Mouse (Mus musculus) kidney, postnatal 36 days (tissue): ENCODE data around the gene Mgat5.

Experiments
- DNase-seq, 2 experiments: peaks; one replicate each; pipeline ENCODE4 v3.0.0; 2021 to 2022; ENCODE audit warnings: mixed read lengths in 2 of 2

Mgat5 gene

DNA sequence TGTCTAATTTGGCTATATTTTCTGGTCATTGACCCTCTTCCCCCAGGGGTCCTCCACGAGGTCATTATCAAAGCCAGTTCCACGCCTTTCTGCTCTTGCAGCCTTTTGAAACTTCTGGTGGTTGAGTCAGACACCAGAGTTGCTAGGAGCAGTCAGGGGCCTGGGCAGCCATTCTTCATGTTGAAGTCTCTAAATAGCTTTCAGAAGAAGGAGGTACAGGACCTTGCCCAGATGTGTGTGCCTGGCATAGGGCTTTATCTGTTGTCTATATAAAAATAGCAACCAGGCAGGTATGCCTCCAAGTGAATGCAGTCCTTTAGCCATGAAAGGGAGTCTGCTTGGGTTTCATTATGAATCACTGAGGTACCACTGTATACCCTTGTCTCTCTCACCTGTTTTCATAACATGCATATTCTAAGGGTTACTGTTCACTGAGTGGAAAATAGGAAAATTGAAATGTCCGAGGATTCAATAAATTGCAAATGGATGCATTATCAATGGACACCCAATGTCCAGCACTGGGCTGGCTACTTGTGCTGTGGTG lies 141.9 kb downstream of the Mgat5 start:
- no peak for DNase-seq

DNA sequence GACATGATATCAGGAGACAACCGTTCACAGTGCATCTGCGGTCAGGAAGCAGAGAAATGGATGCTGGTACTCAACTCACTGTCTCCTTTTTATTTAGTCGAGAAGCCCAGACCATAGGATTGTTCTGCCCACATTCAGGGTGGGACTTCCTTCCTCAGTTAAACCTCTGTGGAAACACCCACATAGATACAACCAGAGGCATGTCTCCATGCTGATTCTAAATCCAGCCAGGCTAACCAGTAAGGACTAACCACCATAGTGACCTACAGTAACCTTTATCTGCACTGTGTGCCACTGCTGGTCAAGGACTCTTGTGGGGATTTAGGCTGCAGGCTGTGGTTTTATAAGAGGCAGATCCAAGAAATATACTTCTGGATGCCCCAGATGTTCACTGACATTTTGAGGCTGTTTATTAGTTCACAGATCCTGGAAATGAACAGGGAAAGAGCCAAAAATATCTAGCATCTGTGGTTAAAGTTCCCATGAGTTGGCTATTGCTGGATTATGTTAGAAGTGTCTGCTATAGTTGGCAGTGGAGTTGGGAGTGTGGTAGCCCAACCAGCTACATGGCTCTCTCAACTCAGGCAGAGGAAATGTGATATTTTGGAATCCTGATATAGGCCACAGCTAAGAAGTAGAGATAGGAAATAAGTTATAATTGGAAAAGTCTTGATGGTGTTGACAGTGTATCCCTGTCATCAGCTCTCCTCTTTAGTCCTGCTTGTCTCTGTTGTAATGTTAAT lies 143.2 kb downstream of the Mgat5 start:
- DNase-seq = no peak

DNA sequence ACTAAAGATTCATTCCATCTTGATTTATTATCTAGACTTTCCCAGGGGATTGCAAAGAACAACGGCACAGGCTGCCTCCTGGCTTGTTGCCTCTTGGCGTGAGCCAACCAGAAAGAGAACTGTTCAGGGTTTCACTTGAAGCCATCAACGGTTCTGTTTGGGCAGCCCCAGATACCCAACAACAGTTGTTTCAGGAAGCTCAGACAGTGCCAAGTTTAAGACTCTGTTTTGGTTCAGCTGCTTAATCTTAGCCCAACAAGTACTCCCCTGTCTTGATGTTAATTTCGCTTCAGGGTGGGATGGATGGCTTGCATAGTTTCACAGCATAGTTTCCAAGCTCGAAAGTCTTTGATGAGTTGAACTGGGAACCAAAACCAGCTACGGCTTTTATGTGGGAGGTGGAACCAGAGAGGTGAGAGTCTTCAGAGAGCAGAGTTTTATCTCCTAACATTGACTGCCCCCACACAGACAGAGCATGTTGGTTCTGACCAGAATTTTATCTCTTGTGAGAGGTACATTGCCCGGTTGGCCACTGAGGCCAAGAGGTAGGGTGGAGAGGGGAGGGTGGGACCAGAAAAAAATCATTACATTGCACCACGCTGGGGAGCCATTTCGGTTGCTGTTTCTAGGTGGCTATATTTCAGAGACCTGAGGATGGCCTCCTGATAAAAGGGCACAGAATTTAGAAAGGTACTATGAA lies 144.0 kb downstream of the Mgat5 start:
- no peak for DNase-seq

DNA sequence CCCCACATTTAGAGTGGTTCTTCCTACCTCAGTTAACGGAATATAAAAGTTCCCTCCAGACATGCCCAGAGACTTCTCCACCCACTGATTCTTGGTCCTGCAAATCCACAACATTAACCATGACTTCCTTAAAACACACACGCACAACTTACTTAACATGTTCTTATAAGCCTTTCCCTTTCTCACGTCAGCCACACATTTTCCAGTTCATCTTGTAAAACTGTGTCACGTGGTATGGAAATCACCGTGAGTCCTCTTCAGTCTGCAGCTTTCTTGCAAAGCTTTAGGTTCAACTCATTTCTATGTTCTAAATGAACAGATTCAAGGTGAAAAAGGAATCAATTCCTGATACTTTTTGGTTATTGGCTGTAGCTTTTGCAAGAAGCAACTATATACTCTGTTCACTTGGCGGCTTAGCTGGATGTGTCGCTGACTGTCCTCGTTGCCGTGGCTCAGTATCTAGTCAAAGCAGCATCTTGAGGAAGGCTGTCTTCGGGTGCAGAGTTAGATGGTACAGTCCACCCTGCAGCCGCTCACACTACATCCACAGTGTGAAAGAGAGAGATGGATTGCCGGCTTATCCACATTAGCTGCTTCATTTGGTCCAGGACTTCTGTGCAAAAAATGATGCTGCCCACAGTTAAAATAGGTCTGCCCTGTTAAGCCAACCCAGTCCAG lies 146.7 kb downstream of the Mgat5 start:
- DNase-seq = no peak

DNA sequence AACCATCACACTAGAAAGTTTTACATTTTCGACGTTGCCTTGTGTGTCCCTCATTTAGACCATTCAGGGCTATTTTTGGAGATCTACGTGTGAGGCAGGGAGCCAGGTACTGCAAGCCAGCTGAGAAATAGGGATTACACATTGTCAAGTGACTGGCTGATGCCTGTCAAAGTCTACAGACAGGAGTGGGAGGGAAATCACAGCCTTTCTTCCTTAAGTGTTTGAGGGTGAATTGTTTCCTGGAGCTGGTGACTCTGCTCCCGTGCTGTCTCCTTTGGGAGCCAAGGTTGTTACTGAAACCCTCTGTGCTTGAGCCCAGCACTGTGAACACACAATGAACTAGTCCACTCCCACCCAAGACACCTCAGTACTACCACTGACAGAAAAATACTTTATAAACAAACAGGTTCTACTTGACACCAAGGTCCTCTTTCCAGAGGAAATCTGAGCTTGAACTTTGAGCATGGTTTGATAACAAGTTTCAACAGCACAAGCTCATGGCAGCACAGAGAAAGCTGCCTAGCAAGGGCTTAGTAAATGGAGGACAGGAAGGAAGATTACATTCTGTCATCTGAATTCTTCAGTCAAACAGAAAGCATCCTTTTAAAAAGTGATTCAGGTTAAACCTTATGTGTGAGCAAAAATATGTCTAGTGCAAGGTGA lies 147.4 kb downstream of the Mgat5 start:
- DNase-seq = peak; percentile 29 to 36

GRCm38 (mm10) chr1:127353408-127353807 lies 148.6 kb downstream of the Mgat5 start:
- DNase-seq = peak in 1 of 2 experiments; percentile 33

- no peak for DNase-seq
Observed at GRCm38 (mm10) chr1:127354152-127354551, 149.3 kb downstream of the Mgat5 start.

DNA sequence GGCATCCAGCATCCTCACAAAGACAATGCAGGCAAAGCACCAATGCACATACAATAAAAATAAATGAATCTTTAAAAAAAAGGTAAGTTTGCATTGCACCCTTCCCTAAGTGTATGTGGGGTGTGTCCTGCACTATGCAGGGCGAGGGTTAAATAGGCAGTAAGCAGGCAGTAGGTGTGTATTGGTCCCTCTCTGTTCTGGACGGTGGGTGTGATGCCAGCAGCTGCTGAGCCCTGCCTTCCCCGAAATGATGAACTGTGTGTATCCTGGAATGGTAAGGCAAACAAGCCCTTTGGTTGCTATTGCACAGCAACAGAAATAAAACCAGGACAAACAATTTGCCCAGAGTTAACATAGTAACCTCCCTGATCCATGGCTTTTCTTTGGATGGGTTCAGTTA lies 150.2 kb downstream of the Mgat5 start:
- no peak for DNase-seq

GRCm38 (mm10) chr1:127363638-127364037 lies 158.8 kb downstream of the Mgat5 start:
- DNase-seq = no peak

GRCm38 (mm10) chr1:127365706-127366105 lies 160.9 kb downstream of the Mgat5 start:
- DNase-seq = no peak

DNA sequence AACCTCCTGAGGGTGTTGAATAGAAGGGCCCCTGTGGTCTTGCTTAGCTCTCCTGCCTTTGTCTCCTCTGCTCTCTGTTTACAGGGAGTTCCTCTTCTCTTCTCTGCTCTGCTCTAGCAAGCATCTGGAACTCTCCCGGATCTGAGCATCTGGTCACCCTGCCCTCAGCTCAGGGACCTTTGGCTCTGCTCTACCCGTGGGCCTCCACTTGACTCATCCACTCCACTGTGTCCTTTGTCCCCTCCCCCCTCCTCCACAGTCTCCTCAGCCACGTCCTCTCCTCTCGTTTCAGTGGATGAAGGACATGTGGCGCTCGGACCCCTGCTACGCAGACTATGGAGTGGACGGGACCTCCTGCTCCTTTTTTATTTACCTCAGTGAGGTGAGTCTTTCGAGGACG lies 161.3 kb downstream of the Mgat5 start:
- no peak for DNase-seq

DNA sequence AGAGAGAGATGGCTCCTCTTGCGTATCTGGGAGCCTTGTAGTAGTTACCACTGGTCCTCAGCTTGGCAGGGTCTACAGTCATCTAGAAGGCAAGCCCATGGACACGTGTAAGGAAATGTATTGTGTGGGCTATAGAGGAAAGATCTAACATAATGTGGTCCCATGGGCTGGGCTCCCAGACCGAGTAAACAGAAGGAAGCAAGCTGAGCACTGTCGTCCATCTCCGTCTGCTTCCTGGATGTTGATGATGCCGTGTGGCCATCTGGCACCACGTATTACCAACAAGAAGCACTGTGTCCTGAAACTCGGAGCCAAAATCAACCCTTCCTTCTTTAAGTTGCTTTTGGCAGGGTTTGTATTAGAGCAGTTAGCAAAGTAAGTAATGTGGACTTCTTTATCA lies 163.7 kb downstream of the Mgat5 start:
- DNase-seq = no peak

DNA sequence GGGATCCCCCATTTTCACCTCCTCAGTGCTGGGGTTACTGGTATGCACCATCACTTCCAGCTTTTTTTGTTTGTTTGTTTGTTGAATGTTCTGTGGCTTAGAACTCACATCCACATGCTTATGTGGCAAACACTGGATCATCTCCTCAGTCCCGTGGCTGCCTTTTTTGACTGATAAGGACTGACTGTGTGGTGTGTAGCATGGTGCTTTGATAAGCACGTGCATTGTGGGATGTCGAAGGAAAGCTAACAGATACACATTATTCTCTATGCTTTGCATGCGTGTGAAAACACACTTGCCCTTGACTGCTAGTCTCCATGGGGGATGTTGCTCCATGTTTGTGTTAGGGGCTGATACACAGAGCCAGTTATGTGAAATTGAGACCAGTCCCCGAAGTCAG lies 164.7 kb downstream of the Mgat5 start:
- DNase-seq = no peak

DNA sequence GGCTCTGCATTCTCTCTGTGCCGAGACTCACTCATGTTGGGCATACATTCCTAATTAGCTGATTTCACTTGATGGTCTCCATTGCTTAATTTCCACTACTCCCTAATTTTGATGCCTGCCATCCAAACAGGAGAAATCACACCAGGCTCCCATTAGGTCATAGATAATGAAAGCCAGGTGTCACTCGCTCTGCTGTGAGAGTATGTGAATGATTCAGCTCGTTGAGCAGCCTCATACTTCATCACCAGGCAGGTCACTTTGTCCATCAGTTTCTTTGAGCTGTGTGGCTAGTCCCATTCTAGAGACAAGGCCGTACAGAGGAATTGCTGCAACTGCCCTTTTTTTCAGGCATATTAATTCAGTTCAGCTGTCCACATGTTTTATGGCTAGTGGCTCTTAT lies 167.3 kb downstream of the Mgat5 start:
- no peak for DNase-seq

DNA sequence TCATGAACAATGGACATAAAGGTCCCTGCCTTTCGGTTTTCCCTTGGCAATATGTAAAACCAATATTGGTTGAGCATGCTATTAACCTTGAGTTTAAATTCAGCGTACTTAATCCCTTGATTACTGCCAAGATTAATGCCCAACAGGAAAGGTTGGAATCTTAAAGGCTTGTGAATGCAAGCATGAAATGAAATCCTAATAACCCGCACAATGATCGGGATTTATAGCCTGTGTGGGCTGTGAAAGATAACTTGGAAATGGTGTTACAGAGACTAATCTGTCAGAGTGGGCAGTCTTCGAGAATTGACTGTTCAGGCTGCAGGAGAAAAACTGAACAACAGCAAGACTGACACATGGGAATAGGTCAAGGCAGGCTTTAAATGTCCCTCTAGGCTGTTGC lies 168.7 kb downstream of the Mgat5 start:
- no peak for DNase-seq

DNA sequence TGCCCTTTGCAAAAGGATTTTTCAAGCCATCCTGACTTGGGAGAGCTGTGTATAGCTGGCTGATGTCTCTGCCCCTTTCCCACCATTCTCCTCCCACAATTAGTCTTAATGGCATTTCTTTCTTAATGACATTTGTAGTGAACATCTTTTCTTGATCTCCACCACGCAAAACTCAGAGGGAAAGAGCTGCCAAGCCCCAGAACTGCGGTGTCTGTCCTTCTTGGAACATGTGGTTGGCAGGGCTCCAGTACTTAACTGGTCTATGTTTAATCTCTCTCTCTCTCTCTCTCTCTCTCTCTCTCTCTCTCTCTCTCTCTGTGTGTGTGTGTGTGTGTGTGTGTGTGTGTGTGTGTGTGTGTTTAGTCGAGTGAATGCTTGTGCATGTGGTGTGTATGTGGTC lies 169.3 kb downstream of the Mgat5 start:
- peak; percentile 34 to 45 for DNase-seq

DNA sequence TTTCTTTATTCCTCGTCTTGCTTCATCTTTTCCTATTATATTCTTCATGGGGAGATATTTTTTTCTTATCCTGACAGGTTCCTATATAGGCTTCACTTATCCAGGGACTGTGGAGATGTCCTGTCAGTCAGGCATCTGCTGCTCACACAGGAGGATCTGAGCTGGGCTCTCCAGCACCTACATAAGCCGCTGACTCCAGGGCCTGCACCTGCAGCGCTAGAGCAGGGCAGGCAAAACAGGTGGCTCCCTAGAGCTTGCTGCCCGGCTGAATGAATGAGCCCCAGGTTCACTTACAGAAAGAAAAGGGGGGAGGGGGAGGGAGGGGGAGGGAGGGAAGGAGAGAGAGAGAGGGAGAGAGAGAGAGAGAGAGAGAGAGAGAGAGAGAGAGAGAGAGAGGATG lies 175.3 kb downstream of the Mgat5 start:
- no peak for DNase-seq

DNA sequence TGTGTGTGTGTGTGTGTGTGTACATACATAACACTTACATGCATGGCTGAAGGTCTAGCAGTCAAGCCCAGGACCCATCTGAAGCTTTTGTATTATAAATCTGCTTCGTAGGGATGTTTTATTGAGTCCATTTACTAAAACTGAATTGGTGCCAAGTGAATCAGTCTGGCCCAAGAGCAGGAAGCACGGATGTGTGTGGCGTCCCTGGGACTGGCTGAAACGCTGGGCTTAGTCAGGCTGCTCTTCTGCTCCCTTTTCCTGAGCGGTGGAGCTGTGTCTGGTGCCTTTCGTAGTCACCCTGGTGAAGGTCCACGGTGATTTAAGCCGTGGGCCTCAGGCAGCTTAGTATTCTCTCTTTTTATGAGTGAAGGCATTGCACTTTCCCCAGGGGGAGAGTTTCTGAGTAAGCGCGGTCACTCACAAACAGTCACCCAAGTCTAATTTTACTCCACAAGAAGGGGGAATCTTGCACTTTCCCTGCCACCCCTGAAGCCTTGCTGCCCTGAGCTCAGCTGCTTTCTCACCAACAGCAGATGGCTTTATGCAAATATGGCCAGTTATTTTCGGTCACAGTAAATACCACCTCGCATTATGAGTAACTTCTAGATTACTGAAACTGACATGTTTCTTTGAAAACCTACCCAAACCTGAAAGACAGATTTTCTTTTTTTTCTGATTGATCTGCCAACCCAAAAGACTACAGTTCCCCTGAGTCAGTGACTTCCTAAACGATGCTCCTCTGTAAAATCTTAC lies 176.1 kb downstream of the Mgat5 start:
- peak in 1 of 2 experiments; percentile 29 for DNase-seq

GRCm38 (mm10) chr1:127383071-127383470 lies 178.3 kb downstream of the Mgat5 start:
- DNase-seq = no peak

GRCm38 (mm10) chr1:127387226-127387625 lies 182.4 kb downstream of the Mgat5 start:
- no peak for DNase-seq

- no peak for DNase-seq
Observed at GRCm38 (mm10) chr1:127387661-127388060, 182.8 kb downstream of the Mgat5 start.

DNA sequence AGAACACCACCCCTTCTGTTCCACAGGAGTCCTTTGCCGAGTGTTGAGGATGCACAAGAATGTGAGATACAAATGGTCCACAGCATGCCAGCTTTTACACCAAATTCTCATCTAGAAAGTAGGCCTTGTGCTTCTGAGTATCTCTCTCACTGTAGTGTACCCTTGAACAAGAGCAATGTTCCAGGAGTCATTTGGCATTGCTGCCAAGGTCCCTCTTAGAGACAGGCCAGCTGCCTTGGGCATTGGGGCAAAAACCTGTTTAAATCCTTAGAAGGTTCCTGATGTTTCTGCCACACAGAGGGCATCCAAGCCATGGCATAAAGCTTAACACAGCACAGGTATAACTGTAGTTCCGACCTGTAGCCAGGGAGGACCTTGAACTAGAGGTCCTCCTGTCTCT lies 189.9 kb downstream of the Mgat5 start:
- peak; percentile 37 to 49 for DNase-seq
